Mouse (Mus musculus): Measurements from ENCODE around the gene Arid1b. TPM values are rescaled to one million over a fixed set of nuclear protein-coding genes. Genes with fewer than 3 reads are reported as not detected.
"Not testable (repeated sequence)": the region's sequence is repeated elsewhere in the genome, so short reads cannot be mapped to it uniquely, and the experiment has no call there.

The Arid1b gene
- polyA plus RNA-seq, 1 experiment from 2014 or later, result 20.5 TPM

DNA sequence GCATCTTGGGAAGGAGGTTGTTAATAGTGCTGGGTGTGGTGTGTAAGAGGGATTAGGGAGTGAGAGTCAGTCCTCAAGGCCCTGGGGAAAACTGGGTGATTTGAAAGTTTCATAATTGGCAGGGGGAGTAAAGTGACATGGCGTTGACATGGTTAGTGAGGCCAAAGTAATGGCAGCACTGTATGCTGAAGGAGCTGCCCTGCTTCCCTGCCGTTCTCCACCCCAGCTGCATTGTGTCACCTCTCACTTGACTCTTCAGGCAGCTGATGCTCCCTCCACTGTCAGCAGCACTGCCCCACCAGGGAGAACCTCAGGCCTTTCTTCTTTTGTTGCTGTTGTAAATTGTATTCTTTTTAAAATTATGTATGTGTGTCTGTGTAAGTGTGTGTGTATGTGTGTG is 107.8 kb downstream of the Arid1b start:
- Histone ChIP-seq H3K9ac (no peak overlapping the region), H3K27ac (no peak overlapping the region), H3K4me3 (replicated peaks; ENCODE audit: low read length) (no peak overlapping the region), H3K4me1 (replicated peaks; ENCODE audit: control insufficient read depth, insufficient read depth, low read length) (peaks cover 36% of the 10 kb centered on the region), H3K4me2 (replicated peaks) (no peak overlapping the region), H3K36me3 (replicated peaks; ENCODE audit: control insufficient read depth, insufficient read depth) (no peaks in the 10 kb centered on the region; the same call in 1 of the 2 replicates), H3K9me3 (ENCODE audit: control insufficient read depth, low read length) (no peaks in the 10 kb centered on the region), H3K27me3 (ENCODE audit: control insufficient read depth, insufficient read depth, low read length) (no peaks in the 10 kb centered on the region)
- WGBS, result 24% methylated on average over 2 of the region's 2 CpGs
- no peak for DNase-seq (ENCODE audit: low spot score)
- ATAC-seq (ENCODE audit: low FRiP score), result no peak

DNA sequence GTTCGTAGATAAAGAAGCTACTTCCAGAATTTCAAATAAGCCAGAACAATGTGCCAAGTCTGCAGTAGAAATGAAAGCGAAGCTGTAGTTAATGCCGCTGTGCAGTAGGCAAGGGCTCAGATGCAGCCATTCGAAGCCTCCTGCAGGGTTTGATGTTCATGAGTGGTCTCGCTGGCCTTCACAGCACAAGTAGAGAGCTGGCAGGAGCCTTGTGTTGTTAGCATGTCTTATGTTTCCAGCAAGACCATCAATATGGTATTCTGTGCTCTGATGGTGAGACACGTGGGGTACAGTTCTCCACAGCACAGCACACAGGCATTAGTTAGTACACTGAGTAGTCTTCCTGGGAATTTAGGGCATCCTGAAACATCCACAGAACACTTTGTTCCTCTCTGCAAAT is 111.6 kb downstream of the Arid1b start:
- Histone ChIP-seq H3K27me3 (ENCODE audit: control insufficient read depth, insufficient read depth, low read length) (no peaks in the 10 kb centered on the region), H3K36me3 (replicated peaks; ENCODE audit: control insufficient read depth, insufficient read depth) (no peaks in the 10 kb centered on the region), H3K4me2 (replicated peaks) (no peak overlapping the region), H3K27ac (no peak overlapping the region), H3K4me1 (replicated peaks; ENCODE audit: control insufficient read depth, insufficient read depth, low read length) (peaks cover 54% of the 10 kb centered on the region), H3K4me3 (replicated peaks; ENCODE audit: low read length) (no peak overlapping the region), H3K9me3 (ENCODE audit: control insufficient read depth, low read length) (no peaks in the 10 kb centered on the region), H3K9ac (no peak overlapping the region)
- WGBS, result 40% methylated on average over 6 of the region's 6 CpGs
- DNase-seq (ENCODE audit: low spot score) (no peak), ATAC-seq (ENCODE audit: low FRiP score) (no peak)

DNA sequence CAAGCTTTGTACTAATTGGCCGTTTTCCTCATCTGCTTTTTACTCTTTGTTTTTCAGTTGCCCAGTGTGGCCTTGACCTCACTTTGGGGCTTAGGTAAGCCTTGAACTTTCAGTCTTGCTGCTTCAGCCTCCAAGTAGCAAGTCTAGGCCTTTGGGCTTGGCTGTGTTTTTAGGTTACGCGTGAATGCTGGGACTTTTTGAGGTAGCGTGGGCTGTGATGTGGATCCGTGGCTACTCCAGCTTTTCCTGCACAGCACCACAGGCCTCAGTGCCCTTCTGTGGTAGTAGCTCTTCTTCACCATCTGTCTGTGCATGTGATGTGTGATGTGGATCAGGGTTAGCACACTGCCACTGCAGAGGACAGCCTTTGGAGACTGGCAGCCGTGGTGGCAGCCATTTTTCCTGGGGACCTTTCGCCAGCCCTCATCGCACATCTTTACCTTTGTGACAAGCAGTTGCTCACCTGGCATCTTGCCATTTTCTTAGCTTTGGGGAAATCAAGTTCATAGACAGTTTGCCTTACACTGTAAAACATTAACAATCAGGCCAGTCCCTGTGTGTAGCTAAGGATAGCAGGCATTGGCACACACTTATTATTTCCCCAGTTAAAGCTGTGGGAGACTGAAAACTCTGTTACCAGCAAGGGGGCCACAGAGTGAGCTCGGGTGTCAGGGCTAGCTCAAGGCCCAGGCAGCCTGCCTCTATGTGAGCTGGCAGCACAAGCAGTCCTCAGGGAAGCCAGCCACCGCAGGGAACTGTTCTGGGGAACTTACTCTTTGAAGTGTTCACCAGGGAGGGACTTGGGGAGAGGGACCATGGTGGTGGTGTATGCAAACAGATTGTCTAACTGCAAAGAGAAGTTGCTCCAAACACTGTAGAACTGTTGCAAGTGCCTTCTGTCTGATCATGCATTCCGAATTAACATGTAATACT is 112.4 kb downstream of the Arid1b start:
- peak; percentile 46 for ATAC-seq (ENCODE audit: low FRiP score)
- Histone ChIP-seq H3K27ac (no peak overlapping the region), H3K9me3 (ENCODE audit: control insufficient read depth, low read length) (no peaks in the 10 kb centered on the region), H3K4me2 (replicated peaks) (no peak overlapping the region), H3K4me1 (replicated peaks; ENCODE audit: control insufficient read depth, insufficient read depth, low read length) (peaks cover 46% of the 10 kb centered on the region), H3K4me3 (replicated peaks; ENCODE audit: low read length) (no peak overlapping the region), H3K36me3 (replicated peaks; ENCODE audit: control insufficient read depth, insufficient read depth) (no peaks in the 10 kb centered on the region), H3K9ac (no peak overlapping the region), H3K27me3 (ENCODE audit: control insufficient read depth, insufficient read depth, low read length) (no peaks in the 10 kb centered on the region)
- WGBS, result 73% methylated on average over 11 of the region's 11 CpGs
- no peak for DNase-seq (ENCODE audit: low spot score)

DNA sequence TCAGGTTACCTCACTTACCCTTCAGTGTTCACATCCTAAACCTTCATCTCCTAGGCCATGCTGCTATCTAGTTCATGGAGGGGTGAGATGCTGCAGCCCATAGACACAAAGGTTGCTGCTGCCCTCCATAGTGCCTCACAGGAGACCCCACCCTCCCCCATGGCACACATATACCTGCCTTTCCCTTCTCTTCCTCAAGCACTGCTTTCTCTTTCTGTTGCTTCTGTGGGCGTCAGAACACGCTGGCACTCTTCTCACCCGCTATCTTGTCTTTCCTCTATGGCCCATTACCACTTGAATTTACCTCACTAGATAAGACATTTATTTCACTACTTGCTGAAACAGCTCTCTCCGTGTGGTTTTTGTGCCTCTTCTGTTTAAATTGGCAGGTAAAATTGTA is 113.4 kb downstream of the Arid1b start:
- Histone ChIP-seq H3K27me3 (ENCODE audit: control insufficient read depth, insufficient read depth, low read length) (no peaks in the 10 kb centered on the region), H3K4me2 (replicated peaks) (no peak overlapping the region), H3K27ac (peak overlapping the region; percentile 38; the same call in 1 of the 2 replicates), H3K4me3 (replicated peaks; ENCODE audit: low read length) (no peak overlapping the region), H3K4me1 (replicated peaks; ENCODE audit: control insufficient read depth, insufficient read depth, low read length) (peaks cover 42% of the 10 kb centered on the region), H3K9me3 (ENCODE audit: control insufficient read depth, low read length) (no peaks in the 10 kb centered on the region), H3K36me3 (replicated peaks; ENCODE audit: control insufficient read depth, insufficient read depth) (no peaks in the 10 kb centered on the region), H3K9ac (no peak overlapping the region)
- DNase-seq (ENCODE audit: low spot score) (no peak), ATAC-seq (ENCODE audit: low FRiP score) (no peak)
- WGBS, result 78% methylated on average over 4 of the region's 4 CpGs

DNA sequence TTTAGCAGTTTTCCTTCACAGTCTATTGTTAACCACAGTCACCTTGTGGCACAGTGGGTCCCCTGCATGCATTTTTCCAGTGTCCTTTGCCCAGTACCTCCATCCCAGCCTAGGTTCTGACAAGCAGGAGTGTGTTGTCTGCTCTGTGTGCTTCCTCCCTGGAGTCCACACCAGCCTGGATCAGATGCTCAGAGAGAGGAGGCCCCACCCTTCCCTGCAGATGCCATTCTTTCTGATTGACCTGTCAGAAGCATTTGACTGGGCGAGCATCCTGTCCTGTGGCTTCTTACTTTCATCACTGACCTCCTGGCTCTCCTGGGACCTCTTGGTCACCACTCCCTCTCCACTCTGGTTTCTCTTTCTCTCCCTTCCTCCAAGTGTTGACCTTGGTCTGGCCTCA is 113.9 kb downstream of the Arid1b start:
- H3K9ac ChIP-seq, result no peak overlapping the region
- no peak overlapping the region for H3K4me3 ChIP-seq (replicated peaks; ENCODE audit: low read length)
- no peaks in the 10 kb centered on the region for H3K9me3 ChIP-seq (ENCODE audit: control insufficient read depth, low read length)
- no peaks in the 10 kb centered on the region for H3K27me3 ChIP-seq (ENCODE audit: control insufficient read depth, insufficient read depth, low read length)
- no peak for DNase-seq (ENCODE audit: low spot score)
- H3K27ac ChIP-seq, result peak overlapping the region; percentile 38; the same call in 1 of the 2 replicates
- peaks cover 42% of the 10 kb centered on the region for H3K4me1 ChIP-seq (replicated peaks; ENCODE audit: control insufficient read depth, insufficient read depth, low read length)
- ATAC-seq (ENCODE audit: low FRiP score), result no peak
- no peak overlapping the region for H3K4me2 ChIP-seq (replicated peaks)
- WGBS, result 61% methylated on average over 1 of the region's 1 CpGs
- H3K36me3 ChIP-seq (replicated peaks; ENCODE audit: control insufficient read depth, insufficient read depth), result no peaks in the 10 kb centered on the region

DNA sequence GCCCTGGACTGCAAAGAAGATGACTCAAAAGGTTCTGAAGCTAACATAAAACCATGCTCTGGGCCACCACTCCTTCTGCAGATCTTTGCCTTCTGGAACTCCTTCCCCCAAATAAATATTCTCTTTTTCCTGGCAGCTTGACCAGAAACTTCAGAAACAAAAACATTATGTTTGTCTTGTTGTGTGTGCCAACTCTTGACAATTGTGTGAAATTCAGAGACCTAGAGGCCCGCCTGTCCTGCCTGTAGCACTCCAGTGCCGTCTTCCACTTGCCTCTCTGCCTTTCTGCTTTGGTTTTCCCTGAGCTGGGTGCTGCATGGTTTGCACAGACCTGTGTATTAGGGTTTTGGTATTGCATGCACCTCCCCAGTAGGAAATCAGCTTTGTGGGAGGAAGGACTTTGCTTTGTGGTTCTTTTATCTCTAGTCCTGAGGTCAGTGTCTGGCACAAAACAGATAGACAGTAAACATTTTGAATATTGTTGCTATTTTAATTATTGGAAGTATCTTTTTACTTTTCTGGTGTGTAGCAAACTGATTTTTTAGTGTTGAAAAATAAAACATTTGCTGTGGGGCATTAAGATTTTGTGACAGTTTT is 114.5 kb downstream of the Arid1b start:
- ATAC-seq (ENCODE audit: low FRiP score) (no peak), DNase-seq (ENCODE audit: low spot score) (no peak)
- Histone ChIP-seq H3K4me3 (replicated peaks; ENCODE audit: low read length) (no peak overlapping the region), H3K9me3 (ENCODE audit: control insufficient read depth, low read length) (no peaks in the 10 kb centered on the region), H3K4me2 (replicated peaks) (no peak overlapping the region), H3K36me3 (replicated peaks; ENCODE audit: control insufficient read depth, insufficient read depth) (no peaks in the 10 kb centered on the region), H3K4me1 (replicated peaks; ENCODE audit: control insufficient read depth, insufficient read depth, low read length) (peaks cover 40% of the 10 kb centered on the region), H3K9ac (no peak overlapping the region), H3K27me3 (ENCODE audit: control insufficient read depth, insufficient read depth, low read length) (no peaks in the 10 kb centered on the region), H3K27ac (no peak overlapping the region)
- WGBS, result 84% methylated on average over 2 of the region's 2 CpGs

DNA sequence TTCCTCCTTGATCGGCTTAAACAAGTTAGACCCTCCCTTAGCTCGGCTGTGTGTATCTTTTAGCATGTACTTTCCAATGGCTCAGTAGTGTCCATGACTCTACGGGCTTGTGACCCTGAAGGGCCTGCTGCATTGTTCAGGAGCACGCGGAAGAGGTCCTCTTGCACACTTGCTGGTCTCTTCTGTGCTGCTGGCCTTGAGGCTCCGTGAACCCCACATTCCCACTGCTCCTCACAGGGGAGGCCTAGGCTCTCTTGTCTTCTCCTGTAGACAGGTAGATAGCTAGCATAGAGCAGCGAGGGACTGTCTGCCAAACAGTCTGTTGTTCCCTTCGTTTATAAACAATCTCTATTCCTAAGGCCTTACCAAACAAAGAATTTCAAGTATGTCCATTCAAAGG is 115.2 kb downstream of the Arid1b start:
- WGBS, result 84% methylated on average over 8 of the region's 8 CpGs
- peaks cover 46% of the 10 kb centered on the region for H3K4me1 ChIP-seq (replicated peaks; ENCODE audit: control insufficient read depth, insufficient read depth, low read length)
- no peak for DNase-seq (ENCODE audit: low spot score)

DNA sequence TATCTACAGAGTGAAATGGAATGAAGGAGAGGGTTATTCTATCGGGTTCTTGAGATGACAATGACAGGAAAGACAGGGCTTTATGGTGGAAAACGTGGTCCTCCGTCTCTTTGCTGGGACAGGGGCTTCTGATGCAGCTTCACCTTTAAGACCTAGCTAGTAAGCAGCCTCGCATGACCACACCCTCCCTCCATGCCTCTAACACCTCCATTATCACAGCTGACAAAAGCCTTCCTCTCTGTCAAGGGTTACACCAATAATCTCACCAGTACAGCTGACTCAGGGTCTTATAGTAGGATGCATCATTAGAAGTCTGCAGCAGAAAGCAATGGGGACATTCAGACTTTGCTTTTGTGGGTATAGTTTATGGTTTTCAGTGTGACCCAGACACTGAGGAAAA is 116.0 kb downstream of the Arid1b start:
- H3K9ac ChIP-seq, result no peak overlapping the region
- ATAC-seq (ENCODE audit: low FRiP score), result no peak
- no peak overlapping the region for H3K4me3 ChIP-seq (replicated peaks; ENCODE audit: low read length)
- H3K27me3 ChIP-seq (ENCODE audit: control insufficient read depth, insufficient read depth, low read length), result no peaks in the 10 kb centered on the region
- WGBS, result 83% methylated on average over 4 of the region's 4 CpGs
- H3K9me3 ChIP-seq (ENCODE audit: control insufficient read depth, low read length), result no peaks in the 10 kb centered on the region
- H3K4me1 ChIP-seq (replicated peaks; ENCODE audit: control insufficient read depth, insufficient read depth, low read length), result peaks cover 42% of the 10 kb centered on the region
- no peak overlapping the region for H3K4me2 ChIP-seq (replicated peaks)
- H3K36me3 ChIP-seq (replicated peaks; ENCODE audit: control insufficient read depth, insufficient read depth), result no peaks in the 10 kb centered on the region
- DNase-seq (ENCODE audit: low spot score), result no peak
- H3K27ac ChIP-seq, result no peak overlapping the region

More for the DNA sequence above, 115.2 kb downstream of the Arid1b start:
- Histone ChIP-seq H3K27me3 (ENCODE audit: control insufficient read depth, insufficient read depth, low read length) (no peaks in the 10 kb centered on the region), H3K9ac (no peak overlapping the region), H3K4me3 (replicated peaks; ENCODE audit: low read length) (no peak overlapping the region), H3K27ac (no peak overlapping the region), H3K9me3 (ENCODE audit: control insufficient read depth, low read length) (no peaks in the 10 kb centered on the region), H3K36me3 (replicated peaks; ENCODE audit: control insufficient read depth, insufficient read depth) (no peaks in the 10 kb centered on the region), H3K4me2 (replicated peaks) (no peak overlapping the region)
- no peak for ATAC-seq (ENCODE audit: low FRiP score)

DNA sequence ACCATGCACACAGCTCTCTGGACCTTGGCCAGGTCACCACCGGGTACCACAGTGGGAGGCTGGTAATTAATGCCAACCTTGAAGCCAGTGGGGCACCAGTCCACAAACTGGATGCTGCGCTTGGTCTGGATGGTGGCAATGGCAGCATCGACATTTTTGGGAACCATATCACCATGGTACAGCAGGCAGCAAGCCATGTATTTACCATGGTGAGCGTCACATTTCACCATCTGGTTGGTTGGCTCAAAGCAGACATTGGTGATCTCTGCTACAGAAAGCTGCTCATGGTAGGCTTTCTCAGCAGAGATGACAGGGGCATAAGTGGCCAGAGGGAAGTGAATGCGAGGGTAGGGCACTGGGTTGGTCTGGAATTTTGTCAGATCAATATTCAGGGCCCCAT is 116.8 kb downstream of the Arid1b start:
- not testable (repeated sequence) for H3K4me3 ChIP-seq (replicated peaks; ENCODE audit: low read length); DNase-seq (ENCODE audit: low spot score); H3K9ac ChIP-seq; H3K36me3 ChIP-seq (replicated peaks; ENCODE audit: control insufficient read depth, insufficient read depth); H3K9me3 ChIP-seq (ENCODE audit: control insufficient read depth, low read length); H3K4me2 ChIP-seq (replicated peaks); H3K27ac ChIP-seq; ATAC-seq (ENCODE audit: low FRiP score); H3K27me3 ChIP-seq (ENCODE audit: control insufficient read depth, insufficient read depth, low read length)
- peaks cover 39% of the 10 kb centered on the region for H3K4me1 ChIP-seq (replicated peaks; ENCODE audit: control insufficient read depth, insufficient read depth, low read length)
- WGBS, result 79% methylated on average over 5 of the region's 5 CpGs

Data from hindbrain, embryonic 14.5 days (tissue).